30 mouse cellular contexts compared by ENCODE assay signal in the genomic region with DNA sequence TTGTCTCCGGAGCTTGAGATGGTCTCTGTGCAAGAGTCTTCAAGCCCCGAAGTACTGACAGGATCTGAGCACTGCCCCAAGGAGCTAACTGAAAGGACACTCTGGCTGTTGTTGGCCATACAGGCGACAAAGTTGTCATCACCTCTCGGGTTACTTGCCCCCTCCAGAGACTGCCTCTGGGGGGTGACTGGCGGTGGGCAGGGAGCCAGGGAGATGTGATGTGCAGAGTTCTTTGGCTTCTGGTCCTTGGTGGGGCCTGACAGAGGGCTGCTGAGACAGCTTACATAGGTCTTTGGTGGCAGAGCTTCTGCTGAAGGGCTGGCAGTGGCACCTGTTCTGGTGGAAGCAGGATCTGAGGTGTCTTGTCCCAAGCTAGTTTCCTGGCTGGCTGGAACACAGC. TPM values are rescaled to one million over a fixed set of nuclear protein-coding genes. Genes with fewer than 3 reads are reported as not detected.
DNase-seq lines count a peak whose midpoint lies in the region; ATAC-seq and TF ChIP-seq lines count a peak whose summit lies in the region.
"Had no signal": no experiment of that assay in that cellular context is flagged by ENCODE, and none has a peak within 500 bp of the region (broad histone marks: within the 10 kb centered on the region; RNA-seq: fewer than 3 reads in every experiment).

No protein-coding gene starts in this region.

- H3K27me3 ChIP-seq in heart, embryonic 14.5 days (ENCODE audit: control insufficient read depth, insufficient read depth, low read length), result no peaks in the 10 kb centered on the region
- no peaks in the 10 kb centered on the region for H3K27me3 ChIP-seq in testis, adult 2 months (ENCODE audit: control insufficient read depth, insufficient read depth, low read length)
- no peaks in the 10 kb centered on the region for H3K27me3 ChIP-seq in kidney, embryonic 15.5 days
- H3K27me3 ChIP-seq: embryonic facial prominence, embryonic 13.5 days; forebrain, embryonic 12.5 days; forebrain, embryonic 15.5 days had no signal

- H3K9me3 ChIP-seq in heart, embryonic 14.5 days (ENCODE audit: control insufficient read depth, low read length), result no peaks in the 10 kb centered on the region
- no peaks in the 10 kb centered on the region for H3K9me3 ChIP-seq in kidney, embryonic 15.5 days (replicated peaks)
- H3K9me3 ChIP-seq: embryonic facial prominence, embryonic 10.5 days; embryonic facial prominence, embryonic 13.5 days; forebrain, embryonic 12.5 days; forebrain, embryonic 15.5 days had no signal

- H3K4me3 ChIP-seq in heart, embryonic 14.5 days (ENCODE audit: control insufficient read depth in 1 of 2, insufficient read depth in 1 of 2, low read depth in 1 of 2, low read length in 2 of 2), result no peak overlapping the region
- H3K4me3 ChIP-seq in testis, adult 2 months (ENCODE audit: control insufficient read depth, low read depth, low read length), result peak overlapping the region; percentile 54
- H3K4me3 ChIP-seq in kidney, embryonic 15.5 days (replicated peaks), result no peak overlapping the region
- H3K4me3 ChIP-seq: embryonic facial prominence, embryonic 10.5 days; embryonic facial prominence, embryonic 13.5 days; erythroblast, embryonic 14.5 days; forebrain, embryonic 12.5 days; forebrain, embryonic 15.5 days had no signal

- no peak for ATAC-seq in heart, embryonic 14.5 days (ENCODE audit: insufficient number of reproducible peaks, insufficient read depth, low FRiP score, low read depth)
- ATAC-seq in kidney, embryonic 15.5 days (replicated peaks; ENCODE audit: low FRiP score), result no peak
- ATAC-seq: activated CD4-positive, CD25-positive, alpha-beta regulatory T cell, adult 4 months; CD4-positive, CD25-positive, alpha-beta regulatory T cell, adult 4 months; forebrain, embryonic 15.5 days; hindbrain, postnatal 0 days; inflammation-experienced regulatory T-cells, adult 6 months; intestine, embryonic 16.5 days had no signal

- H3K36me3 ChIP-seq in heart, embryonic 14.5 days (ENCODE audit: control insufficient read depth, insufficient read depth, low read length), result peaks cover 41% of the 10 kb centered on the region
- no peaks in the 10 kb centered on the region for H3K36me3 ChIP-seq in testis, adult 2 months (ENCODE audit: control insufficient read depth, insufficient read depth, low read length)
- peaks cover 38% of the 10 kb centered on the region for H3K36me3 ChIP-seq in kidney, embryonic 15.5 days

- peaks cover 38 to 65% of the 10 kb centered on the region in 2 experiments for H3K4me1 ChIP-seq in heart, embryonic 14.5 days (ENCODE audit: control insufficient read depth in 2 of 2, insufficient read depth in 2 of 2, low read length in 2 of 2)
- peaks cover 4% of the 10 kb centered on the region for H3K4me1 ChIP-seq in testis, adult 2 months (ENCODE audit: control insufficient read depth, insufficient read depth, low read length)
- peaks cover 18% of the 10 kb centered on the region for H3K4me1 ChIP-seq in kidney, embryonic 15.5 days

- H3K4me2 ChIP-seq in heart, embryonic 14.5 days (ENCODE audit: low read length), result 0 out of 2 replicates have a peak overlapping the region, but pooled peaks have one; percentile 6
- no peak overlapping the region for H3K4me2 ChIP-seq in kidney, embryonic 15.5 days
- H3K4me2 ChIP-seq: embryonic facial prominence, embryonic 13.5 days; forebrain, embryonic 12.5 days; forebrain, embryonic 15.5 days; hindbrain, embryonic 14.5 days had no signal

- intact Hi-C loops in gastrocnemius, postnatal 36 days (cut with DNase I), result no loop called here

- no peak for TF ChIP-seq POLR2A in testis, adult 2 months (IDR thresholded peaks at IDR 0.05; ENCODE audit: control insufficient read depth, low read depth, low read length)

- DNase-seq in gastrocnemius, postnatal 25 days, result peak; percentile 31
- no peak for DNase-seq in gastrocnemius, postnatal 36 days
- no peak for DNase-seq in heart, adult 8-10 months (ENCODE audit: low spot score)
- no peak for DNase-seq in testis, postnatal 14 days (ENCODE audit: low spot score)
- DNase-seq: adrenal gland, adult 8-10 months; adrenal gland, postnatal 25 days; cerebellum, adult 11-12 months; cerebellum, adult 8-10 months; cerebellum, postnatal 10 days; cerebellum, postnatal 36 days; embryo, embryonic 11 days; heart, adult 18-20 months; heart, postnatal 14 days; heart, postnatal 4 days; kidney, adult 18-20 months; kidney, adult 9 months had no signal

- no peak for TF ChIP-seq CTCF in testis, adult 2 months (IDR thresholded peaks at IDR 0.05; ENCODE audit: control insufficient read depth, insufficient read depth, insufficient replicate concordance, low read depth, low read length)

- 34% methylated on average over 5 of the region's 5 CpGs for WGBS in heart, embryonic 14.5 days
- WGBS in kidney, embryonic 15.5 days, result 81% methylated on average over 5 of the region's 5 CpGs

- 0 out of 4 replicates have a peak overlapping the region, but pooled peaks of 1 of the 2 experiments have one; percentile 11 for H3K27ac ChIP-seq in heart, embryonic 14.5 days (replicated peaks in 1 of 2; ENCODE audit: control insufficient read depth in 1 of 2, insufficient read depth in 1 of 2, low read depth in 2 of 2, low read length in 2 of 2)
- H3K27ac ChIP-seq in testis, adult 2 months (ENCODE audit: control insufficient read depth, insufficient read depth, low read depth, low read length), result no peak overlapping the region
- no peak overlapping the region for H3K27ac ChIP-seq in kidney, embryonic 15.5 days
- H3K27ac ChIP-seq: embryonic facial prominence, embryonic 10.5 days; embryonic facial prominence, embryonic 13.5 days; forebrain, embryonic 12.5 days; forebrain, embryonic 15.5 days; hindbrain, embryonic 14.5 days; hindbrain, postnatal 0 days had no signal

- peak overlapping the region; percentile 6; the same call in 1 of the 2 replicates for H3K9ac ChIP-seq in heart, embryonic 14.5 days (ENCODE audit: low read length)
- H3K9ac ChIP-seq in kidney, embryonic 15.5 days, result no peak overlapping the region
- H3K9ac ChIP-seq: embryonic facial prominence, embryonic 13.5 days; forebrain, embryonic 12.5 days; forebrain, embryonic 15.5 days; hindbrain, embryonic 14.5 days had no signal

RNA-seq across cellular contexts. Expression of gene Akap1, which starts 20.0 kb away (rescaled TPM):
- 10 to 100 TPM; 65.8 to 77.9 TPM for total RNA-seq in gastrocnemius, postnatal 25 days (2021)
- 10 to 100 TPM; 57.0 to 75.1 TPM for total RNA-seq in gastrocnemius, postnatal 36 days (2021)
- polyA plus RNA-seq in heart, embryonic 14.5 days (2014; fragmentation: Nextera tagmentation; extraction: Ambion mirVana), result 40.5 and 42.0 TPM in 2 replicates
- 100 to 1,000 TPM; 113 to 148 (median 138) TPM for total RNA-seq in heart, adult 8-10 months (2022)
- polyA plus RNA-seq in testis, adult 2 months (2012; rRNA removed), result 535 and 558 TPM in 2 replicates
- polyA plus RNA-seq in kidney, embryonic 15.5 days (2015; fragmentation: Nextera tagmentation; extraction: Ambion mirVana), result 20.8 and 22.2 TPM in 2 replicates
